Mouse (Mus musculus) hindbrain, embryonic 10.5 days (tissue): ENCODE results near the gene Pla2g5. TPM values are rescaled to one million over a fixed set of nuclear protein-coding genes. Genes with fewer than 3 reads are reported as not detected.
A peak's percentile ranks its signal among the peaks of the same experiment; 100 is the strongest.

Experiments
- DNase-seq: peaks from one replicate; pipeline ENCODE4 v3.0.0-alpha.2; 2017; ENCODE audit warnings: low spot score
- H3K27ac ChIP-seq: fragments of 300-500 bp; sonication (generic); 2 replicates; pipeline ENCODE4 v1.5.1; 2016; ENCODE audit warnings: mild to moderate bottlenecking, moderate library complexity
- H3K27me3 ChIP-seq: fragments of 300-500 bp; sonication (generic); 2 replicates; pipeline ENCODE4 v1.6.1; 2016; ENCODE audit warnings: mild to moderate bottlenecking; ENCODE audit not compliant: poor library complexity, insufficient read depth, severe bottlenecking
- H3K36me3 ChIP-seq: fragments of 300-500 bp; sonication (generic); 2 replicates; pipeline ENCODE4 v1.6.1; 2016; ENCODE audit warnings: mild to moderate bottlenecking, moderate library complexity
- H3K4me1 ChIP-seq: fragments of 300-500 bp; sonication (generic); replicated peaks from 2 replicates; pipeline ENCODE4 v1.6.1; 2016; ENCODE audit warnings: mild to moderate bottlenecking
- H3K4me3 ChIP-seq: fragments of 300-500 bp; sonication (generic); 2 replicates; pipeline ENCODE4 v1.5.1; 2016; ENCODE audit warnings: mild to moderate bottlenecking, moderate library complexity
- H3K9me3 ChIP-seq: fragments of 300-500 bp; sonication (generic); 2 replicates; pipeline ENCODE4 v1.6.1; 2016; ENCODE audit warnings: mild to moderate bottlenecking, moderate library complexity
- WGBS: fragments of 180-500 bp; shearing (Covaris S2); methylation state at CpG from one replicate; pipeline ENCODE4 v1.1.7; 2016; 5-methylcytosine and 5-hydroxymethylcytosine counted together
- polyA plus RNA-seq: library from polyadenylated mRNA; unstranded; fragments of >200 nt; fragmentation: Nextera tagmentation; extraction: Ambion mirVana; gene quantifications from 2 replicates; pipeline ENCODE4 v1.2.1, GENCODE M21; 2016

Gene Pla2g5
- polyA plus RNA-seq, 1 experiment from 2014 or later: not detected

- peaks cover 4% of the 10 kb centered on the region for H3K27me3 ChIP-seq
- 0 out of 2 replicates have a peak, but pooled peaks cover 4% of the 10 kb centered on the region for H3K4me1 ChIP-seq
- no peak for DNase-seq
These were observed 74.9 kb downstream of the Pla2g5 start for GRCm38 (mm10) chr4:138788381-138788780.

GRCm38 (mm10) chr4:138786141-138786540, 77.1 kb downstream of the Pla2g5 start:
- no peak overlapping the region for H3K27ac ChIP-seq
- no peak for DNase-seq
- peaks cover 4% of the 10 kb centered on the region for H3K27me3 ChIP-seq
- H3K9me3 ChIP-seq: no peaks in the 10 kb centered on the region
- 76% methylated on average over 4 of the region's 4 CpGs for WGBS
- no peak overlapping the region for H3K4me3 ChIP-seq
- H3K4me1 ChIP-seq: no peaks in the 10 kb centered on the region
- H3K36me3 ChIP-seq: no peaks in the 10 kb centered on the region

More at GRCm38 (mm10) chr4:138788381-138788780, 74.9 kb downstream of the Pla2g5 start:
- Histone ChIP-seq H3K4me3 (no peak overlapping the region), H3K36me3 (no peaks in the 10 kb centered on the region), H3K9me3 (no peaks in the 10 kb centered on the region), H3K27ac (no peak overlapping the region)
- WGBS: 81% methylated on average over 4 of the region's 4 CpGs

GRCm38 (mm10) chr4:138785721-138786120, 77.6 kb downstream of the Pla2g5 start:
- Histone ChIP-seq H3K4me3 (no peak overlapping the region), H3K36me3 (no peaks in the 10 kb centered on the region), H3K27ac (no peak overlapping the region), H3K9me3 (no peaks in the 10 kb centered on the region), H3K27me3 (peaks cover 4% of the 10 kb centered on the region), H3K4me1 (no peaks in the 10 kb centered on the region)
- 64% methylated on average over 4 of the region's 4 CpGs for WGBS
- DNase-seq: no peak

- 80% methylated on average over 6 of the region's 6 CpGs for WGBS
- Histone ChIP-seq H3K9me3 (no peaks in the 10 kb centered on the region), H3K4me1 (peaks cover 18% of the 10 kb centered on the region), H3K27ac (no peak overlapping the region), H3K27me3 (peaks cover 4% of the 10 kb centered on the region; the same call in 1 of the 2 replicates), H3K36me3 (no peaks in the 10 kb centered on the region), H3K4me3 (no peak overlapping the region)
- DNase-seq: no peak
These were observed 81.2 kb downstream of the Pla2g5 start for GRCm38 (mm10) chr4:138782098-138782497.

GRCm38 (mm10) chr4:138780300-138780699, 83.0 kb downstream of the Pla2g5 start:
- 93% methylated on average over 5 of the region's 5 CpGs for WGBS

GRCm38 (mm10) chr4:138777417-138778407, 85.6 kb downstream of the Pla2g5 start:
- H3K9me3 ChIP-seq: no peaks in the 10 kb centered on the region
- H3K36me3 ChIP-seq: no peaks in the 10 kb centered on the region
- no peaks in the 10 kb centered on the region for H3K27me3 ChIP-seq
- WGBS: 53% methylated on average over 20 of the region's 20 CpGs
- H3K4me3 ChIP-seq: no peak overlapping the region
- peak overlapping the region; percentile 78 for H3K27ac ChIP-seq
- H3K4me1 ChIP-seq: peaks cover 21% of the 10 kb centered on the region
- peak; percentile 41 for DNase-seq

More at GRCm38 (mm10) chr4:138780300-138780699, 83.0 kb downstream of the Pla2g5 start:
- Histone ChIP-seq H3K36me3 (no peaks in the 10 kb centered on the region), H3K27ac (no peak overlapping the region), H3K4me3 (no peak overlapping the region), H3K4me1 (peaks cover 21% of the 10 kb centered on the region), H3K9me3 (no peaks in the 10 kb centered on the region), H3K27me3 (peaks cover 4% of the 10 kb centered on the region; the same call in 1 of the 2 replicates)
- DNase-seq: no peak

GRCm38 (mm10) chr4:138775435-138775834, 87.8 kb downstream of the Pla2g5 start, which contains the start of gene Pla2g2d:
Gene Pla2g2d (plus strand): TSS chr4:138775735.
- Histone ChIP-seq H3K4me1 (peaks cover 21% of the 10 kb centered on the region), H3K36me3 (no peaks in the 10 kb centered on the region), H3K4me3 (no peak within 1 kb of the TSS), H3K27ac (peak within 1 kb of the TSS; percentile 37; the same call in 1 of the 2 replicates), H3K27me3 (no peaks in the 10 kb centered on the region), H3K9me3 (no peaks in the 10 kb centered on the region)
- DNase-seq: no peak
- 86% methylated on average over 6 of the region's 6 CpGs for WGBS

GRCm38 (mm10) chr4:138772386-138772785, 90.9 kb downstream of the Pla2g5 start:
- Histone ChIP-seq H3K27me3 (no peaks in the 10 kb centered on the region), H3K9me3 (no peaks in the 10 kb centered on the region), H3K4me3 (no peak overlapping the region), H3K4me1 (peaks cover 6% of the 10 kb centered on the region), H3K27ac (no peak overlapping the region), H3K36me3 (no peaks in the 10 kb centered on the region)
- no peak for DNase-seq
- WGBS: 77% methylated on average over 5 of the region's 5 CpGs

GRCm38 (mm10) chr4:138771970-138772369, 91.3 kb downstream of the Pla2g5 start:
- 89% methylated on average over 10 of the region's 10 CpGs for WGBS
- Histone ChIP-seq H3K9me3 (no peaks in the 10 kb centered on the region), H3K27me3 (no peaks in the 10 kb centered on the region), H3K27ac (no peak overlapping the region), H3K36me3 (no peaks in the 10 kb centered on the region), H3K4me1 (peaks cover 1% of the 10 kb centered on the region), H3K4me3 (no peak overlapping the region)
- no peak for DNase-seq

- Histone ChIP-seq H3K4me3 (no peak overlapping the region), H3K36me3 (no peaks in the 10 kb centered on the region), H3K4me1 (peaks cover 4% of the 10 kb centered on the region), H3K27me3 (no peaks in the 10 kb centered on the region), H3K27ac (no peak overlapping the region), H3K9me3 (no peaks in the 10 kb centered on the region)
- 82% methylated on average over 9 of the region's 9 CpGs for WGBS
- DNase-seq: no peak
These were observed 101.0 kb downstream of the Pla2g5 start for GRCm38 (mm10) chr4:138762266-138762665.

- Histone ChIP-seq H3K36me3 (no peaks in the 10 kb centered on the region), H3K27ac (0 out of 2 replicates have a peak within 1 kb of the TSS, but pooled peaks have one; percentile 35), H3K4me1 (peaks cover 21% of the 10 kb centered on the region), H3K9me3 (peaks cover 3% of the 10 kb centered on the region; the same call in 1 of the 2 replicates), H3K27me3 (no peaks in the 10 kb centered on the region), H3K4me3 (no peak within 1 kb of the TSS)
- no peak for DNase-seq
- 66% methylated on average over 8 of the region's 8 CpGs for WGBS
These were observed 105.9 kb downstream of the Pla2g5 start, which contains the start of gene Pla2g2f for GRCm38 (mm10) chr4:138757416-138757815. Gene Pla2g2f (minus strand): TSS chr4:138757626.

- Histone ChIP-seq H3K4me3 (no peak overlapping the region), H3K9me3 (peaks cover 5% of the 10 kb centered on the region; the same call in 1 of the 2 replicates), H3K4me1 (peaks cover 21% of the 10 kb centered on the region), H3K27ac (no peak overlapping the region), H3K27me3 (no peaks in the 10 kb centered on the region), H3K36me3 (no peaks in the 10 kb centered on the region)
- no peak for DNase-seq
- 85% methylated on average over 11 of the region's 11 CpGs for WGBS
These were observed 107.3 kb downstream of the Pla2g5 start for GRCm38 (mm10) chr4:138755983-138756382.

GRCm38 (mm10) chr4:138755439-138755838, 107.8 kb downstream of the Pla2g5 start:
- peaks cover 21% of the 10 kb centered on the region for H3K4me1 ChIP-seq
- H3K36me3 ChIP-seq: no peaks in the 10 kb centered on the region
- H3K4me3 ChIP-seq: no peak overlapping the region
- no peaks in the 10 kb centered on the region for H3K27me3 ChIP-seq
- WGBS: 74% methylated on average over 4 of the region's 4 CpGs
- H3K9me3 ChIP-seq: peaks cover 5% of the 10 kb centered on the region; the same call in 1 of the 2 replicates
- DNase-seq: no peak
- no peak overlapping the region for H3K27ac ChIP-seq
